Mouse (Mus musculus) heart, adult 2 months (tissue): Measurements from ENCODE around the gene Gm10518.

Experiments used
- CTCF ChIP-seq: fragments of 200-600 bp; IDR thresholded peaks from 2 replicates; pipeline ENCODE4 v1.8.1; 2022; ENCODE audit warnings: antibody characterized with exemption, mild to moderate bottlenecking, moderate library complexity
- EP300 ChIP-seq: fragments of 200-500 bp; IDR thresholded peaks from 2 replicates; pipeline ENCODE4 v1.6.1; 2011; ENCODE audit warnings: low read depth, low read length, control low read depth; ENCODE audit not compliant: insufficient read depth
- POLR2A ChIP-seq: fragments of 200-500 bp; IDR thresholded peaks from 2 replicates; pipeline ENCODE4 v1.6.1; 2011; ENCODE audit warnings: mild to moderate bottlenecking, low read depth, low read length, control low read depth; ENCODE audit not compliant: insufficient read depth

GRCm38 (mm10) chr1:179828900-179829299, 25.7 kb downstream of the Gm10518 start:
- no peak for TF ChIP-seq CTCF
- TF ChIP-seq POLR2A = no peak
- TF ChIP-seq EP300 = no peak
